Mouse (Mus musculus): ENCODE measurements around the gene Snd1.

The Snd1 gene

DNA sequence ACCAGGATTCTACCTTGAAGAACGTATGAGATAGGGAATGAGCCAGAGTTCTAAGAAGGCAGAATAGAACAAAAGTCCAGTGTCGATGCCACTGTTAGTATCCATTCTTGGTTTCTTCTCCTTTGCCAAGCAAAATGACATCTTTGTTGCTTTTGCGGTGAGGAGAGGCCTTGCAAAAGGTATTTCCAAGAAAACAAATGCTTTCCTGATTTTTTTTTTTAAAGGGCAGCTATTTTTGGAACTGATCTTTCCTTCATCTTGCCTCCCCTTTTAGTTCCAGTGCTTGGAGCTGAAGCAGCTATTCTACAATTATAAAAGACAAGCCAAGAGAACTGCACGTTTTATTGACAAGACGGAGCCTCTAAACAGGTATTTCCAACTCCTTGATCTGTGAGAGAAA, at the start of gene Snd1:
Gene Snd1 (plus strand): TSS at position 301 of the 400 bp plus-strand sequence.
- DNase-seq, result no peak

DNA sequence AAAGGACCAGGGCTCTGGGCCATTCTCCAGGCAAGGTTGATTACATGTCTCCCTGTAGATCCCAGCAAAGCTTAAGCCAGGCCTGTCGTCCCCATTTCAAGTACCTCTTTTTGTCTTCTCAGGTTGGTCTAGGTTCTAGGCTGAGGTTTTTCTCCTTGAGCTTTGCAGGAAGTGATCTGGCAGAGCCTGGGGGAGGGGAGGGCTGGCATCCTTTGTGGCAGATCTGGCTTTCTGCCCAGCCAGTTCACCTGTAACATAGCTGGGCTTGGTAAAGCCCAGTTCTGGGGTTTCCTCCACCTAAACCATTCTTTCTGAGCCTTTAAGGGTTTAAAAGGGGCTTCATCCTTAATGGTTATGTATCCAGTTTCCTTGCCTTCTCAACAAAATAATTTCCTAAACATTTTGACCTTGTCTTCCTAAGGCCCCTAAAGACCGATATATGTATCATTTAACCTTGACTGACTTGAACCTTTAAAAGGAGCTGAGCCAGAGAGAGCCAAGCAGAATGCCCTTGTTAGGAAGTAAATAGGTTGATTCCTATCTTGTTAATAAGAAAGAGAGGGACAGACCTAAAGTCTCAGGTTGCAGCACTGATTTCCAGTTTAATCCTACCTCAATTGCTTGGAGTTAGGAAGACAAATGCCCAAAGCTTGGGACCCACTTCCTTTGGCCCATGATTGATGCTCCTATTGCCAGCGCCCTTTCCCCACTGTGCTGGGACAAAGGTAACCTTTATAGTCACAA, 47.7 kb upstream of the Snd1 start, which contains the start of gene Fscn3:
Gene Fscn3 (plus strand): TSS at position 694 of the 744 bp plus-strand sequence.
- DNase-seq, result peak; percentile 62

DNA sequence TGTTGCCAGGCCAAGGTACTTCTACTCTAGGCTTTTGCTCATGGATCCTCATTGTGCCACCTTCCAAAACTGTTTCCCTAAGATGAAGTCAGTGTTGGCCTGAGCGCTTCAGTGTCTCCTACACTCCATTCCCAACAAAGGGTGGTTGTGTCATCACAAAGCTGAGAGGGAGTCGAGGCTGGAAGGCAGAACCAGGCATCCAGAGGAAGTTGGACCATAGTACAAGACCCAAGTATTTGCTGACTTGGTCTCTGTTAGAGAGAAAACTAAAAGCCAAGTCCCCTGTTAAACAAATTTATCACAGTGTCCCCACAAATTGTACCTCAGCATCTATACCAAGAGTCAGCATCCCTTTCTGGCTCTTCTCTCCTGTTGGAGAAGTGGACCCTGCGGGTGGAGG, 46.6 kb upstream of the Snd1 start, which contains the start of gene Gcc1:
Gene Gcc1 (minus strand): TSS at position 101 of the 400 bp plus-strand sequence.
- DNase-seq, result no peak

DNA sequence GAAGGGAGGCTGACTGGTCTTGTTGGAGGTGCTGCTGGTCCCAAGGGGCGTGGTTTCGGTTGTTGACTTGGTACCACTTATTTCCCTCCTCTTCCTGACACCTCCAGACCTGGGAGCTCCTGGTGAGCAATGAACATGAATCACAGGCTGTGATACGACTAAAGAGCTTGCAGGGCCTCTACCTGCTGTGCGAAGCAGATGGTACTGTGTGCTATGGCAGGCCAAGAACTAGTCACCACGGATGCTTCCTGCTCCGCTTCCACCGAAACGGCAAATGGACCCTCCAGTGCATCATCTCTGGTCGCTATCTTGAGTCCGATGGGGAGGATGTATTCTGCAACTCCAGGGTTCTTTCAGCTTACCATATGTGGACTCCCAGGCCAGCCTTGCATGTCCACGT, 45.1 kb upstream of the Snd1 start:
- DNase-seq, result no peak

DNA sequence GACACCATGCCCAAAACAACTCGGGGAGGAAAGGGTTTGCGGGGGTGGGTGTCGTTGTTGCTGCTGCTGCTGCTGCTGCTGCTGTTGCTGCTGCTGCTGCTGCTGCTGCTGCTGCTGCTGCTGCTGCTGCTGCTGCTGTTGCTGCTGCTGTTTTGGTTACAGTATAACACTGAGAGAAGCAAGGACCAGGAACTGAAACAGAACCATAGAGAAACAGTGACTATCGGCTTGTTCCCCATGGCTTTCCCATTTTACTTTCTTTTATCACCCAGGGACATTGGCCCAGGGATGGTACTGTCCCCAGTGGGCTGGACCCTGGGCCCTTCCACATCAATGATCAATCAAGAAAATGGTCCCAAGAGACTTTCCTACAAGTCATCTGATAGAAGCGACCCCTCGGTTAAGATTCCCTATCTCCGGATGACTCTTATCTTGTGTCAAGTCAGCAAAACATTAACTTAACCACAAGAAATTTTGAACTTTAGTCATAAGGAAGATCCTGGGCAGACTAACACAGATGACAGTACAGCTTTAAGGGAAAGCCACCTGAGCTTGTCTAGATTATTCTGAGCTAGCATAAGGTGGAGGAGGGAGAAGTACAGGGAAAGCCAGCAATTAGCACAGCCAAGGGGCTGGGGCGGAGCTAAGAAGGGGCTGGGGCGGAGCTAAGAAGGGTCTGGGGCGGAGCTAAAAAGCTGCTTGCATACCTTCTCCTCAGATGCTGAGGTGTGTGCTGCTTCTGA, 44.0 kb upstream of the Snd1 start:
- DNase-seq, result no peak

DNA sequence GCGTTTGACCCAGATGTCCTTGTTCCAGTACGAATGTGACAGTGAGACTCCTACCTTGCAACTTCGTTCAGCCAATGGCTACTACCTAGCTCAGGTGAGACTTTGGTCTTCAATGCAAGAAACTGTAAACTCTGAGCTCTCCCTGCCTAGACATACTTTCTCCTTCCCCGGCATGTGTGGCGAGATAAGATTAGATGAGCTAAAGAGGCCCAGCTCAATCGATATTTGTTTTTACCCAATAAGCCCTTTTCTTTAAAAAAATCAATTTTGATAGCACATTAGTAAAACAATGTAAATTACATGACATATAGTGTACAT, 43.4 kb upstream of the Snd1 start:
- no peak for DNase-seq

DNA sequence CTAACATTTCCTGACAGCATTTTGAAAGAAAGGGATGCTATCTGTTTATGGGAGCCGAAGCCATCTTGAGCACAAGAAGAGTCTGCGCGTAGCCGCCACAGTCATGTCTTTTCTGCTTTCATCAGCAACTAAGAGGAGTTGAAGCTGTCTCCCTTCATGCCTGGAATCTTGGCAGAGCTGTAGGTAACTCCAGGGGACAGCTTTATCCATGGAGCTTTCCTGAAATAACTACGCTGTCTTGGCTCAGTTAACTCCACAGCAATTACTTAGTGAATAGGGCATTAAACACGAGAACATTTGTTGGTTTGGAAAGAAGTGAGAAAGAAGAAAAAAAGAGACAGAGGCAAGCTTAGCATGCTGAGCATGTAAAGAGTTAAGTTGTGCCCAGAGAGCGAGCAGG, 27.0 kb upstream of the Snd1 start:
- no peak for DNase-seq

DNA sequence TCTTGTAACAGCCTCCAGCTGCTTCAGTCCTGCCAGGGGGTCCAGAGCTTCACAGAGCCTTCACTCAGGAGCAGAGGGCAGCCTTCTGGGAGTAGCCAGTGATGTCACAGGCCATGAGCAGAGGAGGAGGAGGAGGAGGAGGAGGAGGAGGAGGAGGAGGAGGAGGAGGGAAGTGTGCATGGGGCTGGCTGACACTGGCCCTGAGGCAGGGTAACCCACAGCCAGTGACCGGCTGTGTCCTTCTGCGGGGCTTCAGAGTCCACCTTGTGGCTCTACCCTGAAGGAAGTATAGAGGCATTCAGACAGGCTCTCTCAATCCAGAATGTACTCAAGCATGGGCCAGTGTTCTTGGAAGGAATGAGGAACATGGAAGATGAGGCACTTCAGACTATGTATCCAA, 25.7 kb upstream of the Snd1 start, which contains the start of gene Pax4:
Gene Pax4 (minus strand): TSS at position 101 of the 400 bp plus-strand sequence.
- DNase-seq, result no peak

DNA sequence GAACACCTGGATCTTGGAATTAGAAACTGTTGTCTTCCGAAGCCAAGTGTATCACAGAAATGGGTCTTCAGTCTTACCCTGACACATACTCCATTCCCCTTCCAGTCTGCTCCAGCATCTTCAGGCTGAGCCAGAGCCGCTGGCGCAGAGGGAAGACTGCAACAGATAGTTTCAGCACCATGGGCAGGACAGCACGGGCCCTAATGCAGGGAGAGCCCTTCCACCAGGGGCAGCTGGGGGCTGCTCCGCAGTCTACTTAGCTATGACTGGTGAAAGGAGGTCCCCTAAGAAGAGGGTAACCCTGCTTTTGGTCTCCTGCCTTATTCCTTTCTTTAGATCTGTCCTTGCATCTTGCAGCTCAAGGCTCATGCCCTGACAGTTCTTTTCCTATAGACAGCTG, 24.5 kb upstream of the Snd1 start:
- DNase-seq, result no peak

DNA sequence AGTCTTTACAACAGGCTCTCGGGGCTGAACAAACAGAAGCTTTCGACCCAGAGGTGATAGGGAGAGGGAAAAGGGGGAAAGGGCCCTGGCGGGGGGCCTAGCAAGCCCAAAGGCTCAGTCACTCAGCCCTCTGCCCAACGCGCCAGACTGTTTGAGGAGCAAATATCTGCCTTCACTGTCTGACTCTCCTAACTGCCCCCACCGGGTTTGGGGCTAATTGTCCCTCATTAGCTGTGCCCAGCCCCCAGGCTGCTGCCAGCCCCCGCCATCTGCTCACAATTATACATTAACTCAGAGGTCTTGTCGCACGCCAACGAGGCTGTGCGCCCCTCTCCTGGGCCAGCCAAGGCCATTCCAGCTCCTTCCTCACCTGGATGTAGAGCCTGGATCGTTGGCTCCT, 24.0 kb upstream of the Snd1 start:
- DNase-seq, result no peak

DNA sequence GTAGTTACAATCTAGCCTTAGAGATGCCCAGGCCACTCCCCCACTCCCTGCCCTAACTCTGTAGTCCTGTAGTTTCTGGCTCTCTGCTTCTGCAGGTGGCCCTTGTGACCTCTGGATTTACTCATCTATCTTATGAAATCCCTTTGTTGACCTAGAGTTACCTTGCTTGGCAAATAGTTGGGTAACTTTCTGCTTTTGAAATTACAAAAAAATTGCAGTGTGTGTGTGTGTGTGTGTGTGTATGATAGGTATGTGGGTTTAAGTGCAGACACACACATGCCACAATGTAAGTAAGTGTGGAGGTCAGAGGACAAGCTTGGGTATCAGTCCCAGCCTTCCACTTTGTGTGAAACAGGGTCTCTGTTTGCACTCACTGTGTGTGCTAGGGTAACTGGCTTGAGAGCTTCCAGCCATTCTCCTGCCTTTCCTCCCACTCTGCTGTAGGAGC, 15.7 kb upstream of the Snd1 start:
- no peak for DNase-seq

DNA sequence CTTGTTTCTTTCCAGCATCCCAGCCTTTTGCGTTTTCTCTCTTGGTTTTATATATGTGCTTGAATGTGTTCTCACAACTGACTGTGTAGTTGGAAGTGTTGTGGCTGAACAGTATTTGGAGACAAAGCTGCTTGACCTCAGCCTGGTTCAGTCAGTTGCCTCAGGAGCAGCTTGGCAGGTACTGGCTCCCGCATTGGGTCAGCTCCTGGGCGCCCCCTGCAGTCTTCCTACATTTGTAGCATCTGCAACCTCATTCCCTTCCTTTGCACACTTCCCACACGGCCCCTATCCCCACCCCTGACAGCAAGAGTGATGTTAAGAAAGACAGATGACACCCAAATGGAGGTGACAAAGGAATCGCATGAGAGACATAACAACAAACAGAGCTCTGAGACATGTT, 14.4 kb upstream of the Snd1 start:
- peak; percentile 76 for DNase-seq

DNA sequence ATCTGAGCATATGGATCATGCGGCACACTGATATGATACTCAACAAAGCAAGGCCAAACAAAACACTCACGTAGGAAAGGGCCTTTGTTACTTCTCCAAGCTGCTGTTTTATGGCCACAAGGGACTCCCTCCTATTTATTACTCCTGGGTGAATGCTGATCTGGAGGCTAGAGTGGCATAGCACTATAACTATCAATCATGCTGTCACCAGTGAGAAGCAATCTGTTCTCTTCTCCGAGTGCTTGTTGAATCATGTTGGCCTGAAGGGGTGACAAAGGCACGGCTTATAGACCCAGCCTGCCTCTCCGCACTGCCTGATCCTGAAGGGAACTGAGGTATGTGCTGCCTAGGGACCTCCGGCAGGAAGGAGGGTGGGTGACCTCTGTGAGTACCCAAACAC, 10.3 kb upstream of the Snd1 start:
- DNase-seq, result no peak

DNA sequence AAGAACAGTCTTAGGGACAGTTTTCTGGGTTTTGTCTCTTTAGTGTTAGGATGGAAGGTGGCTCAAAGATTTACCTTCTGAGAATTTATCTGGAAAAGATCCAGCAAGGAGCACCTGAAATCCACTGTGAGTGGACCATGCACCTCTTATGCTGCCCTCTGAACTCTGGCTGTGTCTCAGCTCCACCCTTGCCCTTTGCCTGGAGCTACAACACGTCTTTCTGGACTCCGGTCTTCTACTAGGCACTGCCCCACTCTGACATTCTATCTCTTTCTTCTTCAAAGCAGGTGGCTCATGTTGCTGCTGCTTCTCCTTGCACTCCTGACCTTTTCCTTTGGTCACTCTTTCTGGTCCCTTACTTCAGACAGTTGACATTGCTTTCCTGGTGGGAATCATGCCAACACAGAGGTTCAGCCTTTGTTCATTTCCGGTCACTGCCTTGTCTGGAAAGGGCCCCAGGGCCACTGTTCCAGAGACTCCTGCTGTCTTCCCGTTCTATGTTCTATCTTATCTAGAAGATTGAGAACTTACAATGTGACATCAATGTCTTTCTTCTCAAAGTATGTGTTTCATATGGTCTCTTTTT, 4.8 kb upstream of the Snd1 start:
- DNase-seq, result no peak

DNA sequence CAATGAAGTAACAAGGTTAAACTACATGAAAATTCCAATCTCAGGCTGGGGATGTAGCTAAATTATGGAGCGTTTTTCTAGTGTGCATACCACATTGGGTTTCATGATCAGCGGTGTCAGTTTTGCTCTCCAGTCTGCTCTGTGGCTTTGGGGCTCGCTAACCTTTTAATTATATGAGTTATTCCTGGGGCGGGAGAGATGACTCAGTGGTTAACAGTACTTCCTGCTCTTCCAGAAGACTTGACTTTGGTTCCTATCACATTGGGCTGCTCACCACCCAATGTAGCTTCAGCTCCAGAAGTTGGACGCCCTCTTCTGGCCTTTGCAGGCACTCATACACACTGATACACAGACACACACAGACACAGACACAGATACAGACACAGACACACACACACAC, 4.3 kb upstream of the Snd1 start:
- DNase-seq, result no peak

DNA sequence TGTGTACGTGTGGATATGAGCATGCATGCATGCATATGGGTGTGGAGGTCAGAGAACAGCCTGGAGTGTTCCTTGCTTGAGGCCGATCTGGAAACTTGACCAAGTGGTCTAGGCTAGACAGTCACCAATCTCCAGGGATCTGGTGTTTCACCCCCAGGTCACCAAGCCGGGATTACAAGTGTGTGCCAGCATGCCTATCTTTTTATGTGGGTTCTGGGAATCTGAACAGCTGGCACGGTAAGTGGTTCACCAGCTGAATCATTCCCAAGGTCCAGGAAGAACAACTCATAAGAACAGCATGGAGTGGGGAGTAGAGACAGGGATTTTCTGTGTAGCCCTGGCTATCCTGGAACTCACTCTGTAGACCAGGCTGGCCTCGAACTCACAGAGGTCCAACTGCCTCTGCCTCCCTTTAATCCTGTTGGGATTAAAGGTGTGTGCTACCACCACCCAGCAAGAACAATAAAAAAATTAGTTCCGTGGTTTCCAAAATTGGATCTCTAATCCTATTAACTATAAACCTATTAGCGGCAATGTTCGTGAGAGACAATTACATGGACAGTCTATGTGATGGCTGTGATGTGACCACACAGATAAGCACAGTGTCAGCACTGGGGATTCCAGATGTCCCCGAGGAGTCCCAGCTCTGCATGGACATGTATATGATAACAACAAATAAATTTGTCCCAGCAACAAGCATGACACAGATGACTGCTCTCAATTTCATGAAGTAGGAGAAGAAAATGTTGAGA, 3.5 kb upstream of the Snd1 start:
- no peak for DNase-seq

DNA sequence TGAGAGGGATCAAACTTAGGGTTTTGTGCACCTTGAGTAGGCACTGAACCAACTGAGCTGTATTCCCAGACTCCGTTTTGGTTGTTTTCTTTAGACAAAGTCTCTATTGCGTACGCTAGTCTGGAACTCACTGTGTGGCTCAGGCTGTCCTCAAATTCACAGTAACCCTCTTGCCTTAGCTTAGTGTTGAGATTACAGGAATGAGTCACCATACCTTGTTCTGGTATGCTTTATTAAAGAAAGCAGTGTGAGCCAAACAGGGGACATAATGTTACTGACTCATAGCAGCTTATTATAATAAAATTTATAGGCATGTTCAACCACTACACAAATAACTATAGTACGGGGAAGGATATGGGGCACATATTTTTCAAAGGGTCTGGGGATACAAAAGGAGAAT, 728 bp upstream of the Snd1 start:
- DNase-seq, result no peak

DNA sequence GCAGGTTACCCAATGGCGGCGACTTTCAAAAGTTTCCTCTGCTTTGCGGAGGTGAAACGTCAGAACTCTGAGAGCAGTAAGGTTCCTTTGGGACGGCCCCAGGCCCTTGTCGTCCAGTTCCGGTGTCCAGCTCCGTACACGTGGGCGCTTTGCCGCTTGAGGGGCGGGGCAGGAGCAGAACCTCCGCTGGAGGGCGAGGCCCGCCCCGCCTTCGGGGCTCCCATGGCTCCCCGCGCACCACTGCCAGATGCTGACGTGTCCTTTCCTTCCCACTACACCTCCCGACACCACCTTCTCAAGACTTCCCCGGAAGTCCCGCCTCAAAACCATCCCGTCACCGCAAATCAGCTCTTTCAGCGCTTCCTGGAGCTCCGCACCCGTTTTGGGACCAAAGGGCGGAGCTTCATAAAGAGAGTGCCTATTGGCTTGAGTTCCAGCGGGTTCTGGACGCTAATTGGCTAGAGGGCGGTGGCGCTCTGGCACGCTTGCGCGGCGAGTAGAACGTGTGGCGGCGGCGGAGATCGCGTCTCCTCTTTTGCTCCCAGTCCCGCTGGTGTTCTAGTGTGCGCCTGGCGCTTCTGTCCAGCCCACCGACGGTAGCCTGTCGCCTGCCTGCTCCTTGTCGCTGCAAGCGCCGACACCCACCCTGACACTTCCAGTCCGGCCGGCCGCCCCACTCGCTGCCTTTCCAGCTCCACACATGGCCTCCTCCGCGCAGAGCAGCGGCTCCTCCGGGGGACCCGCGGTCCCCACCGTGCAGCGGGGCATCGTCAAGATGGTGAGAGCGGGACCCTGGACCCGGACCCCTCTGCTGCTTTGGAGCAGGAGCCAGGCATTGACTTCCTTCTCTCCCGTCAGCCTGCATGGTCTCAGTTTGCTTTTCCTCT, 5.2 kb downstream of the Snd1 start:
- DNase-seq, result peak; percentile 99

DNA sequence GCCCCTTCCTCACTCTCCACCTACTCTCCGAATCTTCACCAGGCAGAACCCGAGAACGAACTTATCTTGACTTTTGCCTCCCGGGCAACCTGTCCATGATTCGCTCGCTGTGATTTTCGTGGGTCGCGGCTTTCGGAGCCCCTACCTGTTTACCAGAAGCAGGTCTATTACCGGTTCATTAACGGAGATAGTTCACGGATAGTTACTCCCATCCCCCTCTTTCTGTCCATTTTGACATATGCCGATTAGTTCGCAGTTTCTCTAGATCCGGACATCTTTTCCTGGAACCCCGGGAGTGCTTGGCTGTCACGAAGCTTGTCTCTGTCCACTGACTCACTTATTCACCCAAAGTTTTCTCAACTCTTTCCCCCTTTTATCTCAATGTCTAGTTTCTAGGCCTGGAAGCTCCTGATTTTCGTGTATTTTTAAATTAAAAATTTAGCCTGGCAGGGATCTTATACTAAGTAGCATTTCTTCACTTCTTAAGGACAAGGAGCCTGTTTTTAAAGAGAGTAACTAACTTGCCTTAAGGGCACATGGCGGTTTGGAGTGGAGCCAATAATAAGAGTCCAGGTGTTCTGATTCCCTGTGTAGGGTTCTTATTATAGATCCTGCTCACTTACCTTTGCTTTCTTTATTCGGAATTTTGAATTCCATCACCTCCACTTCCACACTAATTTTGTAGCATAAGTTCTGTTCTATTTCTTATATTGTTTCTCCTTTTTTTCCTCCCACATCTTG, 6.0 kb downstream of the Snd1 start:
- no peak for DNase-seq

DNA sequence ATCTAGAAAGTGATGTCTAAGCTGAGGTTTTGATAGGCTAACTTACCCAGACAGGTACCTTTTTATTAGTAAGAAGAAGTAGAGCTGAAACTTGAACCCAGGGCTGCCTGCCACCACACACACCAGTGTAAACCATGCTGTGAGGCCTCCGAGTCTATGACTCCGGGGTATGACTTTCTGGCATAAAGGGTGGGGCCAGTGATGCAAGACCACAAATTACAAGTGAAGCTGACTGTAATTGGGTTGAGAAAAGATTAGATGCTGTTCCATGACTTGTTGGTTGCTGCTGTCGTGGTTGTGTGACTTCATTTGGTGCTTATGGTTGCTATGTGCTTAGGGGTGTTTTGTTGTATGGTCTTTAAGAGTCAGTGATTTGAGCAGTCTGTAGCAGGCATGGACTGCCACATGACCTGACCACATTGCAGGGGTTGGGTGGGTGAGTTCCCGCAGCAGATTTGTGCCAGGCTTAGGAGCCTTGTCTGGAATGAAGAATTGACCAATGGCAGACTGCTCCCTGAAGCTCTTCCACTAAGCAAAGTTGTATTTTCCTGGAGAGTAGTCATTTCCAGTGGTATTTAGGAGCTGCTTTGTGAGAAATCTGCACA, 7.9 kb downstream of the Snd1 start:
- no peak for DNase-seq

DNA sequence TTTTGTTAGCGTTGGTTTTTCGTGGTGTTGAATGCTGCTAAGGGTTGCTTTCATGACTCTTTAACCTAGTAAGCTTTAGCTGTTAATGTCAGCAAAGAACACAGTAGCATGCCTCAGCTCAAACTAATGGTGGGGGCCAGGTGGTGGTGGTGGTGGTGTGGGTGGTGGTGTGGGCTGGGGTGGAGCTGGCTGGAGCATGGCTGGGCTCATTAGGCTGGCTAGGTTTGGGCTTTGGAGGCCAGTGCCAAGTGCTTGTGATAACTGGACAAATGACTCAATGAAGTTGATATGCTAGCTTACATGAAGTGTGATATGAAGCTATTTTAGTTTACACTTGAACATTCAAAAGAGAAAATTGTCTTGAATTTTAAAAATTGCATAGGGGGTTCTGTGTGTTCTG, 11.1 kb downstream of the Snd1 start:
- no peak for DNase-seq
